Mouse (Mus musculus) liver, embryonic 12.5 days (tissue): Measurements from ENCODE around the gene Stfa2. TPM values are rescaled to one million over a fixed set of nuclear protein-coding genes. Genes with fewer than 3 reads are reported as not detected.
"Not testable (repeated sequence)": the region's sequence is repeated elsewhere in the genome, so short reads cannot be mapped to it uniquely, and the experiment has no call there.

Experiments
- ATAC-seq: fragments of 200-750 bp; cut with Nextera tagmentation; 2 replicates; pipeline ENCODE4 v1.8.0; 2017; ENCODE audit warnings: moderate number of reproducible peaks, mild to moderate bottlenecking, moderate library complexity
- H3K27ac ChIP-seq: fragments of 300-500 bp; sonication (generic); 2 replicates; pipeline ENCODE4 v1.5.1; 2016; ENCODE audit warnings: mild to moderate bottlenecking
- H3K27me3 ChIP-seq: fragments of 300-500 bp; sonication (generic); replicated peaks from 2 replicates; pipeline ENCODE4 v1.6.1; 2016; ENCODE audit warnings: mild to moderate bottlenecking, moderate library complexity
- H3K36me3 ChIP-seq: fragments of 300-500 bp; sonication (generic); 2 replicates; pipeline ENCODE4 v1.6.1; 2016; ENCODE audit warnings: mild to moderate bottlenecking, moderate library complexity
- H3K4me1 ChIP-seq: fragments of 300-500 bp; sonication (generic); 2 replicates; pipeline ENCODE4 v1.6.1; 2016
- H3K4me2 ChIP-seq: fragments of 300-500 bp; sonication (generic); 2 replicates; pipeline ENCODE4 v1.6.1; 2016; ENCODE audit warnings: mild to moderate bottlenecking, moderate library complexity
- H3K4me3 ChIP-seq: fragments of 300-500 bp; sonication (generic); 2 replicates; pipeline ENCODE4 v1.5.1; 2016; ENCODE audit warnings: mild to moderate bottlenecking, moderate library complexity
- H3K9ac ChIP-seq: fragments of 300-500 bp; sonication (generic); 2 replicates; pipeline ENCODE4 v1.6.1; 2016; ENCODE audit warnings: mild to moderate bottlenecking, moderate library complexity
- H3K9me3 ChIP-seq: fragments of 300-500 bp; sonication (generic); replicated peaks from 2 replicates; pipeline ENCODE4 v1.6.1; 2016; ENCODE audit warnings: mild to moderate bottlenecking, moderate library complexity
- WGBS: fragments of 180-500 bp; shearing (Covaris S2); methylation state at CpG from one replicate; pipeline ENCODE4 v1.1.7; 2016; ENCODE audit not compliant: insufficient replicate concordance; 5-methylcytosine and 5-hydroxymethylcytosine counted together
- polyA plus RNA-seq: library from polyadenylated mRNA; unstranded; fragments of >200 nt; fragmentation: Nextera tagmentation; extraction: Ambion mirVana; gene quantifications from 2 replicates; pipeline ENCODE4 v1.2.1, GENCODE M21; 2016

Gene Stfa2
- polyA plus RNA-seq = 4.4 and 5.3 TPM in 2 replicates

- no peak for ATAC-seq
- Histone ChIP-seq H3K4me3 (no peak within 1 kb of the TSS), H3K27ac (no peak within 1 kb of the TSS), H3K27me3 (no peaks in the 10 kb centered on the region), H3K9ac (no peak within 1 kb of the TSS), H3K9me3 (no peaks in the 10 kb centered on the region), H3K4me2 (no peak within 1 kb of the TSS), H3K4me1 (no peaks in the 10 kb centered on the region), H3K36me3 (no peaks in the 10 kb centered on the region)
Measured at GRCm38 (mm10) chr16:36408357-36408756, at the start of gene Stfa2. Gene Stfa2 (minus strand): TSS chr16:36408457.

GRCm38 (mm10) chr16:36455342-36455802, 47.1 kb upstream of the Stfa2 start, which contains the start of gene Stfa3:
Gene Stfa3 (minus strand): TSS chr16:36455392.
- Histone ChIP-seq H3K4me1 (no peaks in the 10 kb centered on the region), H3K4me2 (no peak within 1 kb of the TSS), H3K9ac (no peak within 1 kb of the TSS), H3K4me3 (no peak within 1 kb of the TSS), H3K36me3 (no peaks in the 10 kb centered on the region), H3K9me3 (no peaks in the 10 kb centered on the region), H3K27ac (no peak within 1 kb of the TSS), H3K27me3 (no peaks in the 10 kb centered on the region)
- no peak for ATAC-seq
- 66% methylated on average over 4 of the region's 4 CpGs for WGBS

GRCm38 (mm10) chr16:36420979-36421378, 12.7 kb upstream of the Stfa2 start:
- 68% methylated on average over 1 of the region's 1 CpGs for WGBS
- H3K36me3 ChIP-seq, H3K9me3 ChIP-seq, H3K4me2 ChIP-seq, H3K9ac ChIP-seq, ATAC-seq, H3K27me3 ChIP-seq, H3K27ac ChIP-seq, H3K4me3 ChIP-seq, H3K4me1 ChIP-seq: not testable (repeated sequence)

GRCm38 (mm10) chr16:36389060-36389459, 19.2 kb downstream of the Stfa2 start:
- Histone ChIP-seq H3K27me3 (no peaks in the 10 kb centered on the region), H3K27ac (no peak overlapping the region), H3K9ac (no peak overlapping the region), H3K4me3 (no peak overlapping the region), H3K36me3 (no peaks in the 10 kb centered on the region), H3K4me1 (no peaks in the 10 kb centered on the region), H3K4me2 (no peak overlapping the region), H3K9me3 (no peaks in the 10 kb centered on the region)
- WGBS = 20% methylated on average over 4 of the region's 4 CpGs
- no peak for ATAC-seq

GRCm38 (mm10) chr16:36367648-36368047, 40.6 kb downstream of the Stfa2 start, which contains the start of gene BC100530:
Gene BC100530 (minus strand): TSS chr16:36367748.
- H3K9me3 ChIP-seq, H3K4me2 ChIP-seq, H3K36me3 ChIP-seq, H3K4me1 ChIP-seq, H3K27ac ChIP-seq, H3K27me3 ChIP-seq, ATAC-seq, H3K4me3 ChIP-seq, H3K9ac ChIP-seq: not testable (repeated sequence)
- WGBS = 55% methylated on average over 3 of the region's 3 CpGs

Other genes with a start within 250 kb of the Stfa2 start
- 31.9 and 37.4 TPM in 2 replicates for gene Gm5483, start 224.2 kb downstream of the Stfa2 start, polyA plus RNA-seq
- gene Gm5416, start 198.1 kb downstream of the Stfa2 start, polyA plus RNA-seq = 0.75 and 0.81 TPM in 2 replicates
- 1.1 and 1.4 TPM in 2 replicates for gene 2010005H15Rik, start 187.0 kb downstream of the Stfa2 start, polyA plus RNA-seq
- gene Stfa1, start 131.5 kb downstream of the Stfa2 start, polyA plus RNA-seq = 80.5 and 92.3 TPM in 2 replicates
- not detected in 2 replicates for gene BC117090, start 74.1 kb downstream of the Stfa2 start, polyA plus RNA-seq
- gene BC100530, start 40.7 kb downstream of the Stfa2 start, polyA plus RNA-seq = 74.3 and 86.6 TPM in 2 replicates
- 12.4 and 14.7 TPM in 2 replicates for gene Stfa3, start 46.9 kb upstream of the Stfa2 start, polyA plus RNA-seq
- not detected in 2 replicates for gene Casr, start 153.7 kb upstream of the Stfa2 start, polyA plus RNA-seq